Mouse (Mus musculus) liver, embryonic 11.5 days (tissue): ENCODE measurements around the gene Ppm1b. TPM values are rescaled to one million over a fixed set of nuclear protein-coding genes. Genes with fewer than 3 reads are reported as not detected.

Source experiments
- ATAC-seq: fragments of 200-750 bp; cut with Nextera tagmentation; replicated peaks from 2 replicates; pipeline ENCODE4 v1.8.0; 2017; ENCODE audit warnings: moderate number of reproducible peaks, mild to moderate bottlenecking, moderate TSS enrichment, moderate library complexity; ENCODE audit not compliant: low FRiP score
- DNase-seq: peaks from one replicate; pipeline ENCODE4 v3.0.0-alpha.2; 2017; ENCODE audit warnings: low spot score
- H3K27ac ChIP-seq: fragments of 300-500 bp; sonication (generic); 2 replicates; pipeline ENCODE4 v1.5.1; 2014; ENCODE audit warnings: mild to moderate bottlenecking, low read depth, low read length, control low read depth
- H3K27me3 ChIP-seq: fragments of 300-500 bp; sonication (generic); replicated peaks from 2 replicates; pipeline ENCODE4 v1.6.1; 2014; ENCODE audit warnings: low read length, mixed read lengths; ENCODE audit not compliant: control insufficient read depth, insufficient read depth
- H3K36me3 ChIP-seq: fragments of 300-500 bp; sonication (generic); 2 replicates; pipeline ENCODE4 v1.6.1; 2014; ENCODE audit warnings: mild to moderate bottlenecking, low read length, moderate library complexity, mixed read lengths; ENCODE audit not compliant: control insufficient read depth, insufficient read depth
- H3K4me1 ChIP-seq: fragments of 300-500 bp; sonication (generic); replicated peaks from 2 replicates; pipeline ENCODE4 v1.6.1; 2014; ENCODE audit warnings: low read length, mixed read lengths; ENCODE audit not compliant: control insufficient read depth, insufficient read depth
- H3K4me2 ChIP-seq: fragments of 300-500 bp; sonication (generic); 2 replicates; pipeline ENCODE4 v1.6.1; 2014; ENCODE audit warnings: mild to moderate bottlenecking, control low read depth, moderate library complexity
- H3K4me3 ChIP-seq: fragments of 300-500 bp; sonication (generic); 2 replicates; pipeline ENCODE4 v1.5.1; 2014; ENCODE audit warnings: low read depth, low read length, control low read depth
- H3K9ac ChIP-seq: fragments of 300-500 bp; sonication (generic); 2 replicates; pipeline ENCODE4 v1.6.1; 2014; ENCODE audit warnings: low read depth, low read length, control low read depth
- H3K9me3 ChIP-seq: fragments of 300-500 bp; sonication (generic); 2 replicates; pipeline ENCODE4 v1.6.1; 2016; ENCODE audit warnings: low read length, inconsistent platforms, mixed read lengths; ENCODE audit not compliant: control insufficient read depth
- WGBS: fragments of 180-500 bp; shearing (Covaris S2); extraction: QIAGEN DNeasy Blood & Tissue Kit; methylation state at CpG from one replicate; pipeline ENCODE4 v1.1.7; 2014; 5-methylcytosine and 5-hydroxymethylcytosine counted together
- polyA plus RNA-seq: library from polyadenylated mRNA; unstranded; fragments of >200 nt; fragmentation: Nextera tagmentation; extraction: Ambion mirVana; gene quantifications from 2 replicates; pipeline ENCODE4 v1.2.1, GENCODE M21; 2014

The Ppm1b gene
- polyA plus RNA-seq, 1 experiment from 2014 or later, result 73.2 TPM

DNA sequence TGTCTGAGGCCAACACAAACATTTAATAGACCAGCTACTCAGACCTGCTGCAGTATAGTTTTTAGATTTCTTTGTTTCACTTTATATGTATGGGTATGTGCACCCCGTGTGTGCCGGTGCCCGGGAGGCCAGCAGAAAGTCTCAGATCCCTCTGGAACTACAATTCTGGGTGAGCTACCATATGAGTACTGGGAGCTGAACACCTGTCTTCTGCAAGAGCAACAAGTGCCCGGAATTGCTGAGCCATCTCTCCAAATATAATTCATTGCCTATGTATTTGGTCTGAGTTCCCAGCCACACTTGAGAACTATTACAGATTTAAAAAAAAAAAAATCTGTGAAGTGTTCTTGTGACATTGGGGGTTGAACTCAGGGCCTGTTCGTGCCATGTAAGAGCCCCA, 19.7 kb upstream of the Ppm1b start:
- ATAC-seq (no peak), DNase-seq (no peak)
- Histone ChIP-seq H3K4me3 (no peak overlapping the region), H3K27ac (no peak overlapping the region), H3K4me1 (peaks cover 24% of the 10 kb centered on the region), H3K9me3 (0 out of 2 replicates have a peak, but pooled peaks cover 6% of the 10 kb centered on the region), H3K4me2 (no peak overlapping the region), H3K27me3 (no peaks in the 10 kb centered on the region), H3K9ac (no peak overlapping the region), H3K36me3 (no peaks in the 10 kb centered on the region)
- WGBS, result 92% methylated on average over 5 of the region's 5 CpGs

- Histone ChIP-seq H3K27me3 (no peaks in the 10 kb centered on the region), H3K9ac (no peak overlapping the region), H3K27ac (no peak overlapping the region), H3K4me1 (peaks cover 26% of the 10 kb centered on the region), H3K4me3 (no peak overlapping the region), H3K9me3 (0 out of 2 replicates have a peak, but pooled peaks cover 5% of the 10 kb centered on the region), H3K4me2 (no peak overlapping the region), H3K36me3 (no peaks in the 10 kb centered on the region)
- whole genome bisulfite sequencing, result 87% methylated on average over 7 of the region's 7 CpGs
- ATAC-seq, result no peak
- DNase-seq, result no peak
Observed at GRCm38 (mm10) chr17:84937220-84937619, 19.3 kb upstream of the Ppm1b start.

DNA sequence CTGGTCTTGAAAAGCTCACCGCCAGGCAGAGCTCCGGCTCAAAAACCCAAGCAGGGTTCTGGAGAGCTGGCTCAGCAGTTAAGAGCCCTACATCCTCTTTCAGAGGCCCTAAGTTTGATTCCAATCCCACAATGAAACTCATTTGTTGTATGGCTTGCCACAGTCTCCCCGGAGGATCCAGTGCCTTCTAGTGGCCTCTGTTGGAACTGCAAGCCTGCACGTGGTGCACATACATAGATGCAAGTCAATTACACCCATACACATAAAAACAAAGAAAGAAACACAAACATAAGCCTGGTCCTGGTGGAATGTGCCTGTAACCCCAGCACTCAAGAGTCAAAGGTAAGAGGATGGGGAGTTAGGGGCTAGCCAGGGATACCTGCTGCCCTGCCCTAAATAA, 18.3 kb upstream of the Ppm1b start:
- Histone ChIP-seq H3K4me1 (peaks cover 31% of the 10 kb centered on the region), H3K4me2 (no peak overlapping the region), H3K27ac (no peak overlapping the region), H3K9me3 (0 out of 2 replicates have a peak, but pooled peaks cover 3% of the 10 kb centered on the region), H3K27me3 (no peaks in the 10 kb centered on the region), H3K36me3 (no peaks in the 10 kb centered on the region), H3K9ac (no peak overlapping the region), H3K4me3 (no peak overlapping the region)
- DNase-seq, result no peak
- 90% methylated on average over 4 of the region's 4 CpGs for WGBS
- no peak for ATAC-seq

DNA sequence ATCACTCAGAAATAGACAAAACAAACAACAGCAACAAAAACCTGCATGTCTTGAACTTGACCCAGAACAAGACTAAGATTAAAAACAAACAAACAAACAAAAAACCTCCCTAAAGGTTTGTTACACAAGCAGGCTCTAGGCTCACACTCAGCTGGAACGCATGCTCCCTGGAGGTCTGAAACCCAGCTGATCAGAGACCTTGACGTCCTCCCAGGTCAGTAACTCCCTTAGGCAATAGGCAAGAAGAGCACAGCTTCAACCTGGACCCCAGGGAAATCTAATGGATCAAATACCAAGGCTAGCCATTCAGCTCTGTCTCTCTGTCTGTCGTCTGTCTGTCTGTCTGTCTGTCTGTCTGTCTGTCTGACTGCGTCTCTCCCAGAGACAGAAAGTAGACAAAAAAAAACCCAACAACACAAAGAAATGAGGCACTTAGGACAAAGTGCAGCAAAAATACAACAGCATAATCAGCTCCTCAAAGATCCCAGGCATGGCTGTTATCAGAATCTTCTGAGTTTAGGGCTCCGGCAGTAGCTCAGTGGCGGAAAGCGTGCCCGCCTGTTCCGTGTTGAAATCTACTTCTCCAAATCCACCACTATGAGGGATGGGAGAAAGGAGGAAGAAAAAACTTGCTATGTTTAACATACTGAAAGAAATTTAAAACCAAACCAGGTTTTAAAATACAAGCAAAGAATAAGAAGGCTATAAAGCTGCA, 16.4 kb upstream of the Ppm1b start:
- Histone ChIP-seq H3K9ac (0 out of 2 replicates have a peak overlapping the region, but pooled peaks have one; percentile 17), H3K4me2 (no peak overlapping the region), H3K4me3 (no peak overlapping the region), H3K36me3 (no peaks in the 10 kb centered on the region), H3K9me3 (0 out of 2 replicates have a peak, but pooled peaks cover 3% of the 10 kb centered on the region), H3K4me1 (peaks cover 18% of the 10 kb centered on the region), H3K27me3 (no peaks in the 10 kb centered on the region), H3K27ac (peak overlapping the region; percentile 59; the same call in 1 of the 2 replicates)
- ATAC-seq (no peak), DNase-seq (no peak)
- WGBS, result 58% methylated on average over 9 of the region's 9 CpGs

DNA sequence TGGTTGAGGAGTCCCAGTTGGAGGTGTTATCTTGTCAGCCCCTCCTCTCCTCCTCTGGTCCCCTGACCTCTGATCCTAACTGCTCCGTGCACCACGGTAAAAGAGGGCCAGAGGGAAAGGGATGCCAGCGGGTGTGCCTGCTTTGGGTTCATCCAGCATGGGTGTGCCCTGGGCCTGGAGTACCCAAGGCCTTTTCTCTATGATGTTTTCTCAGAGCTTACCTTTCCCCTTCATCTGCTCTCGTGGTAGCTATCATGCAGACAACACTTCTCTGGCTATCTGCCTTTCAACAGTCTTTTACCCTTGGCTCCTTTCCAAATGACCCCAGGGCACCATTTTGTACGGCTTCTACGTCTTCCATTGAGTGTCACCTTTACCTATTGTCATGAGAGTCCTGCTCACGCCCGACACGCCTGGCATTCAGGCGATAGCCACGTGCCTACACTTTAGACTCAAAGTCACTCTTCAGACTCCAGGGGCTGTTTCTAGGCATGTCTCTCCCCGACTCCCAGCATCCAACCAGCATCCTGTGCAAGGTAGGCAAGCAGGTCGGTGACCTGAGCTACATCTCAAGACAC, 15.2 kb upstream of the Ppm1b start:
- Histone ChIP-seq H3K9me3 (0 out of 2 replicates have a peak, but pooled peaks cover 3% of the 10 kb centered on the region), H3K27me3 (no peaks in the 10 kb centered on the region), H3K36me3 (no peaks in the 10 kb centered on the region), H3K4me2 (no peak overlapping the region), H3K27ac (peak overlapping the region; percentile 89), H3K4me1 (peaks cover 18% of the 10 kb centered on the region), H3K4me3 (no peak overlapping the region), H3K9ac (no peak overlapping the region)
- ATAC-seq (peak; percentile 32; the same call in 1 of the 2 replicates), DNase-seq (no peak)
- 79% methylated on average over 13 of the region's 13 CpGs for WGBS

DNA sequence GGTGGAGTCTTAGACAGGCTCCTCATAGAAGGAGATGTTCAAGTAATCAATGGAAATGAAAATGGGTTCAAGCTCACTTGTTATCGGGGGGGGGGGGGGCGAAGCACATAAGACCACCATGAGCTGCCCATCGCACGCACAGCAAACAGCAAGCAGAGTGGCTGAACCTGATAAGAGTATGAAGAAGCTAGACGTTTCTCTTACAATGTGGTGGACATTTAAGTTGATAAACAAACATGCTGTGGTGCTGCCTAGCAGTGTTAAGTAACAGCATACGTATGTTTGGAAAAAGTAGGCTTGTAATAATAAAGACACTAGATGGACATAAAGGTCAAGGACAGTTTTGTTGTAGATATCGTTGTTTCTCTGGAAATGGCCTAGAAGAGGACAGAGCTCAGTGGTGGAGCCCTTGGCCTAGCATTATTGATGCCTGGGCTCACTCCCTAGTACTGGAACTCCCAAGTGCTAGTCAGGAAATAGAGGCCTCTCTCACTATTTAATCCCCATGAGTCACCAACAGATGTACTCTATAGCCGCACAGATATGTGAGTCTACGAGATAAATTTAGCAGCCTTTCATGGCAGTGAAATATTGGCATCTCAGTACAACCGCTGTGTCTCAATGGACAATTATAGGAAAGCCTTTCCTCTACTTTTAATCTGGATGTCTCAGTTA, 14.0 kb upstream of the Ppm1b start:
- WGBS, result 47% methylated on average over 10 of the region's 10 CpGs
- Histone ChIP-seq H3K27me3 (no peaks in the 10 kb centered on the region), H3K4me3 (no peak overlapping the region), H3K27ac (peak overlapping the region; percentile 89), H3K4me1 (peaks cover 18% of the 10 kb centered on the region), H3K36me3 (no peaks in the 10 kb centered on the region), H3K9me3 (0 out of 2 replicates have a peak, but pooled peaks cover 3% of the 10 kb centered on the region), H3K9ac (no peak overlapping the region; the same call in 1 of the 2 replicates), H3K4me2 (peak overlapping the region; percentile 29)
- peak; percentile 76 for ATAC-seq
- DNase-seq, result no peak

- no peak overlapping the region; the same call in 1 of the 2 replicates for H3K4me2 ChIP-seq
- H3K9me3 ChIP-seq, result 0 out of 2 replicates have a peak, but pooled peaks cover 3% of the 10 kb centered on the region
- ATAC-seq (0 out of 2 replicates have a peak, but pooled peaks have one; percentile 51), DNase-seq (no peak)
- no peaks in the 10 kb centered on the region for H3K27me3 ChIP-seq
- no peak overlapping the region for H3K4me3 ChIP-seq
- no peaks in the 10 kb centered on the region for H3K36me3 ChIP-seq
- H3K27ac ChIP-seq, result peak overlapping the region; percentile 89
- 50% methylated on average over 2 of the region's 2 CpGs for WGBS
- H3K4me1 ChIP-seq, result peaks cover 18% of the 10 kb centered on the region
- no peak overlapping the region for H3K9ac ChIP-seq
Observed at GRCm38 (mm10) chr17:84943033-84943393, 13.5 kb upstream of the Ppm1b start.

GRCm38 (mm10) chr17:84944348-84944747, 12.2 kb upstream of the Ppm1b start:
- no peaks in the 10 kb centered on the region for H3K9me3 ChIP-seq

More at GRCm38 (mm10) chr17:84944348-84944747, 12.2 kb upstream of the Ppm1b start:
- ATAC-seq (no peak), DNase-seq (no peak)
- H3K36me3 ChIP-seq, result no peaks in the 10 kb centered on the region
- H3K4me2 ChIP-seq, result no peak overlapping the region
- WGBS, result 95% methylated on average over 6 of the region's 6 CpGs
- no peak overlapping the region for H3K4me3 ChIP-seq
- no peak overlapping the region for H3K9ac ChIP-seq
- no peak overlapping the region for H3K27ac ChIP-seq
- H3K4me1 ChIP-seq, result peaks cover 18% of the 10 kb centered on the region
- no peaks in the 10 kb centered on the region for H3K27me3 ChIP-seq
